Mouse (Mus musculus) granulocyte monocyte progenitor cell, adult 5-6 weeks (primary cell): ENCODE measurements around the gene Ecpas. TPM values are rescaled to one million over a fixed set of nuclear protein-coding genes. Genes with fewer than 3 reads are reported as not detected.

ENCODE experiments used
- ATAC-seq: replicated peaks from 2 replicates; pipeline ENCODE4 v1.8.0; 2016; ENCODE audit warnings: mild to moderate bottlenecking, moderate TSS enrichment, inconsistent platforms; ENCODE audit not compliant: poor library complexity, severe bottlenecking
- total RNA-seq, 2 experiments: library from RNA; stranded (forward) in 1 of 2; stranded (reverse) in 1 of 2; fragments of 200-712, 200-1000 nt in 1 of 2; fragments of >200 nt in 1 of 2; fragmentation: Nextera tagmentation in 1 of 2; gene quantifications; 2 replicates each; pipeline ENCODE4 v1.2.3; 2014 to 2017

The Ecpas gene
- total RNA-seq (2014; fragmentation: Nextera tagmentation), result 133 and 142 TPM in 2 replicates
- 88.5 and 92.9 TPM in 2 replicates for total RNA-seq (2017)

DNA sequence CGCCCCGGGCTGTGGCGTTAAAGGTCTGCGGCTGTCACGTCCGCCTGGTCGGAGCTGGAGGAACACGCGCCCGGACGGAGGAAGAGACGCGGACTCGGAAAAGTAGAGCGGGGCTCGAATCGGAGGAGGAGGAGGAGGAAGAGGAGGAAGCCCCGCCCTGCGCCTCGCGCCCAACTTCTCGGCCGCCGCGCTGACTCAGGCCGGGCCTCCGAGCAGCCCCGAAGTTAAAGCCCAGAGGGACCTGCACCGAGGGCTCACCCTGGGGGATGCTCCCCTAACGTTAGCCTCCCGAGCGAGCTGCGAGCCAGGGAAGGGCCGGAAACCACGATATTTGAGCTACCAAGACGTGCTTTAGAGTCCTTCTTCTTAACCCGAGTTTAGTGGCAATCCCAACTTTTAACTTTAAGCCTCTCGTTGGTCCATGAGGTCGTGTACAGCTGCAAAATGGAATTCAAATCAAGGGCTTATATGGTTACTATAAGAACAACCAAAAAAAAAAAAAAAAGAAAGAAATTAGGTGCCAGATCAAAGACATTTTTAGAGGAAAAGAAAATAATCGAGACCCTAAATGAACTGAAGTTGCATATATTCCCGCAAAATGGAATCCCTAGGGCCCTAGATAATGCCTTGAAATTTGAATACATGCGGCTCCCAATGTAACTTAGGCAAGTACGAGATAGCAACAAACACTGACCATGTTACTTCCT is at the start of gene Ecpas:
Gene Ecpas, minus strand, starts transcription at position 121 of the 707 bp plus-strand sequence.
- peak; percentile 63 for ATAC-seq

DNA sequence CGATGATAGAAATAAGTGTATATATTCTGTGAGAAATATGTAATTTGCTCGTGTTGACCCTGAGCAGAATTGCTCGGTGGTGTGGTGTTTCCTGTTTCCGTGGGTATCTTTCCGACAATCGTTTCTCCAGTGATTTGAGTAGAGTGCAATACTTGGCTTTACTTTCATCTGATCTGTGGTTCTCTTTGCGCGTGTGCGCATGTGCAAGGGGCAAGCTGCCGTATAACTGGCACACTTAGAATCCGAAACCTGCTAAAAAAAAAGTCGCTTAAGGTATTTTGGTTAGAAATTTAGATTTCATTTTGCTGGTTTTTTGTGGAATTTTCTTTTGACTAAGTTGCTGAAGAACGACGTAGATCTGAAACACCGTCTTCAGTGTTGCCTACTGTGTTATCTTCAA is 49.2 kb upstream of the Ecpas start:
- no peak for ATAC-seq

DNA sequence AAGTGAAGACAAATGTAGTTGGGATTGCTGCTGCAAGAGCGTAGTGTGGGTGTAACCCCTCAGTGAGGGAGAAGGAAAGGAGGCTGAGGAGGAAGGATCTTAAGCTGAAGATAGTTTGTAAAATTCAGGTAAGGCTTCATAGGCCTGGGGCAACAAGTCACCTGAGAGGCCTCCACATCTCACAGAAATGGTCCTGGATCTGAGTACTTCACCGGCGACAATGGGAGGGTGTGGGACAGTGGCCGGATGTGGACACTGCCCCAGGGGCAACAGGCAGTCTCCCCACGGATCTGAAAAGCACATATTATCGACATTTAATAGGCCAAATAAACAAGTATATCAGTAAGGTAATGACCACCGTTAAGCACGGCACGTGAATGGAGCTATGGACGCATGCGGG is 40.1 kb upstream of the Ecpas start:
- ATAC-seq, result no peak

DNA sequence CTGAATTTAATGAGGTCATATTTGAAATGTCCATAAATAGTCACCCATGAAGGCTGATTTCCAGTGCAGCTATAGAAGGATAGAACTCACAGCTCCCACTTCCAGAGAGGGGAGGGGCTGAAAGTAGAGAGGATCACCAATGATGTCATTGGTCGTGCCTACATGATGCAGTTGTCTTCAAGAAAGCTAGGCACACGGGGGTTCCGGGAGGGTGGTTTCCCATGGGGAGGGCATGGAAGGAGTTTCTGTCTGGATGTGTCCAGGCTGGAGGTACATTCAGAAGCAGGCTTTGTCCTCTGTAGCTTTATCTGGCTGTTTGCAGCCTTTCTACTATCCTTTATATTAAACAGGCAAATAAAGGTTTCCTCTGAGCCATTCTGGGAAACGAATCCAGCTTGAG is 35.8 kb upstream of the Ecpas start:
- no peak for ATAC-seq

DNA sequence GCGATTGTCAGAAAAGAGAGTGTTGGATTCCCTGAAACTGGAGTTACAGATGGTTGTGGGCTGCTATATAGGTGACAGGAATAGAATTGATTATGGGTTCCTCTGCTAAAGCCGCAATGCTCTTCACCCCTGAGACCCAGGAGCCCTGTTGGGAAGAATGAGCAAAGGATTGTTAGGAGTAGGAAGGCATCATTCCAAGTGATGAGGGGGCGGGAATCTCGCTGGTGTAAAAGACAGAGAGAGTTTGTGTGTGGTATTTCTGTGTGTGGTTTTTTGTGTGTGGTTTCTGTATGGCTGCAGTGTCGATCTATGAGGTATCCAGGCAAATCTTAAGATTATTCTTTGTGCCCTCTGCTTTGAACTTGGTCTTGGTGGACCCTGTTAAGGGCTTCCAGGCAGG is 32.1 kb upstream of the Ecpas start:
- no peak for ATAC-seq

DNA sequence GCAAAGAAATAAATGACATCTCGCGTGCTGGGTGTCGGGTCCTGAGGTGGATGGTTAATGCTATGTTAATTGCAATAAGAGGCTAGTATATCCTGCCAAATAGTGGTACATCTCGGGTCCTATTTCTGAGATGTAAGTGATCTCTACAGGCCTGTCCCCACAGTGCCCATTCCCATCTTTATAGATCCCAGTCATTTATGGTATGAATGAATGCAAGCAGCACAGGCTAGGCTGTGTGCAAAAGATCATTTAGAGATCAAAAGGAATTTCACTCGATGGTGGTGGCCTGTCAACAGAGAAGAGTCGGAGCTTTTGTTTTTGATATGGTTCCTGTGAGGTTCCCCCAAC is 31.6 kb upstream of the Ecpas start:
- no peak for ATAC-seq

DNA sequence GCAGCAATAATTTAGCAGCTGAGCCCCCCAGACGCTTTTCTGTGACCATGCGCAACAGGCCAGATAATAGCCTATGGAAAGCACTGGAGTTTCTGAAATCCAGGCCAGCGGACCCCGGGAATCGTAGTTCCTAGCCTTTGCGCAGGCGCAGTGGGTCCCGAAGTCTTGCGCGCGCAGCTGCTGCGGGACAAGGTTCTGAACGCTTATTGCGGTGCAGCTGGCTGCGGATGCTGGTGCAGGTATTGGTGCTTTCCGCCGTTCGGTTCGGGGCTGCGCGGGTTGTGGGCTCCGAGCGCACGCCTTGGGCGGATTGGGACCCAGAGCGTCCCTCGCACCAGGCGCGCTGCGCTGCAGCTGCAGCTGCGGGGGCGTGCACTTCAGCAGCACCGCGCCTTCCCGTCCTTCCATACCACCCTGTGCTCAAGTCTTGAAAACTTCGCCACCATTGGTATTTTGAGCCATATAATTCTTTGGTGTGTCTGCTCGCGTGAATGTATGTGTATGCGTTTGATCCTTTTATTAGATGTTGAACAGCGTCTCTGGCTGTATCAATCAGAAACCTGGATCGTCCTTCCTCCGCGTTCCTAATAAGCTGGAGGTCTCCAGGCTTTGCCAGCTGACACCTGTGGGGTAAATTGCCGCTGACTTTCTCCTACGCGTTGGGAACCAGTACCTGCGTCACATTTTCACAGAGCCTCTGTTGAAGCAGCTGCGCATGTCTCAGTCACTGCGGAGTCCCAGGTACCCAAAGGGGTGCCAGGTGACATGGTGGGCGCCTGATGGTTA is 31.1 kb upstream of the Ecpas start, which contains the start of gene Zkscan16:
Gene Zkscan16, plus strand, starts transcription at position 209 of the 786 bp plus-strand sequence.
- ATAC-seq, result peak; percentile 76

DNA sequence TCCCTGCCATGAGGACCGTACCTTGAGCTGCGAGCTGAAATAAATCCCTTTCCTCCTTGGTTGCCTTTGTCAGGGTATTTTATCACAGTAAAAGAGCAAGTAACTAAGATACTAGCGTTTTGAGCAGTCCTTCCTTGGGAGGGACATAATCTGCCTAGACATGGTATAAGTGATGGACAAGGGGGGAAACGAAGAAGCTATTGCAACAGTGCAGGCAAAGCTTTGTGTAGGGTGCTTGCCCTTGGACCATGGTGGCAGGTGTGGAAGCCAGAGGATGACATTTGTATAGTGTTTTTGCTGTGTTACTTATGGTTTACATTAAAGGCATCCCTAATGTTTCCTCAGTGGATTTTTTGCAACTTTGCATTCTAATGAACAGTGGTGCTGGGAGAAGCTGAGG is 30.4 kb upstream of the Ecpas start:
- no peak for ATAC-seq

DNA sequence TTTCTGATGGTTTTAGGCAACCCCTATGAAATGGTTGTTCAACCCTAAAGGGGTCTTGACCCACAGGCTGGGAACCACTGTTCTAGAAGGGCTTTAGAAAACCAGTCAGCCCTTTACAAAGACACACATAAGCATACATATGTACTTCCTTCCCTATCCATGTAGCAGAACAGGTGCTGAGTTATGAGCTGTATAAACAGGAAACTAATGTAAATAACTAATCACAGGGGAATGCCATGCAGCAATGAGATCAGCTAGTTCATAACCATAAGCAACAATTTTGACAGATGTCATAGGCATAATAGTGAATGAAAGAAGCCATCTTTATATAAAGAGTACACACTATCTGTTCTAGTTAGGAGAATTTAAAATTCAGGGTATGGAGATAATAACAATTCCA is 29.1 kb upstream of the Ecpas start:
- ATAC-seq, result no peak

DNA sequence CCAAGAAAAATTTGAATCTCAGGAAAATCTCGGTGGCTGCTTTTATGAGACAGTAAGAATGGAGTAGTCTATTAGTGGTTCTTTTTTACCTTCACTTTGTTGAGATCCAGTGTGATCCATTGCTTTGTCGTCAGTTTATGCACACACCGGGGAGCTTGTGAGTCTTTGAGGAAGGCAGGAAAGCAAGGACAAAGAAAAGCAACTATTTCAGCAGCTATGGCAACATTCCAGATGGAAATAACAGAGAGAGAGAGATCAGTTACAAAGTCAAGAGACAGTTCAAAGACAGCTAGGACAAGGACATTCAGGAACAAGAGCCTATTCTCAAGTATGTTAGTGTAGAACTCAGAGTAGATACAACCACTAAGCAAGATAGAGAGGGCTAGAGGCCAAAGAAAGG is 23.3 kb upstream of the Ecpas start:
- ATAC-seq, result no peak

DNA sequence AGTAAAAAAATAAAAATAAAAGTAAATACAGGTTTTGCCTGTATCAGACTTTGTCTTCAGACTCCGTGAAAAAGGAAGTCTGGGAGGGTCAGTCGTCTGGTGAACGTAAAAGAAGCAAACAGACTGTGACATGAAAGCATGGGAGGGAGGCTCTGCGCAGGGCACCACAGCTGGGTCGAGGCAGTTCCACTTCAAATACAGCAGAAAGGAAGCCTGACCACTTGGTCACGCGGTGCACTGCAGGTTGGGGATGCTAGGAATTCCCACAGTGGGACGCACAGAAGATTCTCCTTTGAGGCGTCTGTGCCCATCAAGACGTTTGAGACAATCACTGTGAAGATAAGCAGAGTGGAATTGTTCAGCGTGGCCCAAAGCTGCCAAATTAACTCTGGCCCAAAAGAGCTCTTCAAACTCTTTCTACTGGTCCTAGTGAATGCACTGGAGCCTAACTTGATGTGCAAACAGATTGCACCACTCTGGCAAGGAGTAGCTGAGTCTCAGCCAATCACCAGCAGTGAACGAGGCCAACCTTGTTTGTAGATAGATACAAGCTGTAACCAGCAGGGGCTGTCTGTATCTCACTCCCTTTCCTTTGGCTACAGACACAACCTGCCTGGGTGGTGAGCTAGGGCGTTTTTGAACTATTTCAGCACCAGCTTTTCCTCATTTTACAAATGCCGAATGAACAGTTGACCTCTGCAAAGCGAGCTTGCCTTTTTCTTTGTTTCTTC is 22.4 kb upstream of the Ecpas start:
- peak; percentile 96 for ATAC-seq

DNA sequence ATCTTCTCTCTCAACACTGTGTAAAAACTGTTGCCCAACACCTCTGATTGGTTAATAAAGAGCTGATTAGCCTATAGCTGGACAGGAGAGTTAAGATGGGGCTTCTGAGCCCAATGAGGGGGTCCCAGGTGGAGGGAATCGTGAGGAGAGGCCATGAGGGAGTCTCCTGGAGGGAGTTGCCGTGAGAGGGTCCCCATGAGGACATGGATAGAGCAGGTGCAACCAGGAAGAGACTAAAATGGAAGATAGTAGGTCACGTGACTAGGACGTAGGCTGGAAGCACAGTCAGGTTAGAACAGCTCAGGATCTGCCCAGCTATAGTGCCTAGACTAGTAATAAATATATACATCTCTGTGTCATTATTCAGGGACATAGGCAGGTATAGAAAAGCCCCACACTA is 21.8 kb upstream of the Ecpas start:
- no peak for ATAC-seq

DNA sequence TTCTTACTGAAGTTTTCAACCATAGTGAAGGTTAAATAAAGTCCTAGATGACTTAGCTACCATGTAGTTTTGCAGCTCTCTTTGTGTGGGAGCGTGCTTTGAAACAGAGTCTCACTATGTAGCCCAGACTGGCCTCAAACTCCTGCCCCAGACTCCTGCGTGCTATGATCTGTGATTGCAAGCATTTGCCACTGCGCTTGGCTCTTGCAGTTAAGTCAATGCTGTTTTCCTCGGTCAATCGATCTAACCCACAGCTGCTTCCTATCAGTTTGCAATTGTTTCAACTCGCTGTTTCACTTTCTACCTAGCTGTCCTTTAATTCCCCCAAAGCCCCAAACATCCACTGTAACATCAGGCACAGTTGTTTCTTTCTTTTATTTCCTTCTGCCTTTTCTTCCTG is 20.0 kb upstream of the Ecpas start:
- no peak for ATAC-seq

DNA sequence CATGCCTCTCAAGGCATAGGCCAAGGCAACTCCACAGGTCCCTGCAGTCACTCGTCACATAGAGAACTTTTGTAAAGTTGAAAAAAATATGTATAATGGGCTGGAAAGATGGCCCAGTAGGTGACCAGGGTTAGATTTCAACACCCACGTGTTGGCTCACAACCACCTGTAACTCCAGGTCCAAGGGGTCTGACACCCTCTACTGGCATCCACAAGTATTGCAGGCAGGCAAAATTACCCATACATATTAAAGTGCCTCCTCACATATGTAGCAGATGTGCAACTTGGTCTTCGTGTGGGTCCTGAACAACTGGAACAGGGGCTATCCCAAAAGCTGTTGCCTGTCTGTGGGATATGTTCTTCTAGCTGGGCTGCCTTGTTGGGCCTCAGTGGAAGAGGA is 15.1 kb upstream of the Ecpas start:
- 0 out of 2 replicates have a peak, but pooled peaks have one; percentile 25 for ATAC-seq

DNA sequence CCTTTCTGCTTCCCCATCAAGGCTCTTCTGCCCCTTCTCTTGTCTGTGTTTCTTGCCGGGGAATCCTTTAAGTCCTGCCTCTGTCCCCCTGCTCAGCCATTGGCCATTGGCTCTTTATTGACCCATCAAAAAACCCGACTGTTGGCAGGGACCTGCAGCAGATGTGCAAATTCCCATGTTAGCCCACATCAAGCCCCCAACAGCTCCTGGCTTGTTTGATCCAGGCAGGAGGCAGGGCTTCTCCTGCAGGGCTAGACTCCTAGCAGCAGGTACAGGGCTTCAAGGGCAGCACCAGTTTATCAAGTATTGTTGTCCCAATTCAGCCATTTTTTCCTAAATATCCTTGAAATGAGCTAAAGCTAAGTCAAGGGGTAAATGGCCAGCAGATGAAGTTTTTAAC is 13.6 kb upstream of the Ecpas start:
- no peak for ATAC-seq

DNA sequence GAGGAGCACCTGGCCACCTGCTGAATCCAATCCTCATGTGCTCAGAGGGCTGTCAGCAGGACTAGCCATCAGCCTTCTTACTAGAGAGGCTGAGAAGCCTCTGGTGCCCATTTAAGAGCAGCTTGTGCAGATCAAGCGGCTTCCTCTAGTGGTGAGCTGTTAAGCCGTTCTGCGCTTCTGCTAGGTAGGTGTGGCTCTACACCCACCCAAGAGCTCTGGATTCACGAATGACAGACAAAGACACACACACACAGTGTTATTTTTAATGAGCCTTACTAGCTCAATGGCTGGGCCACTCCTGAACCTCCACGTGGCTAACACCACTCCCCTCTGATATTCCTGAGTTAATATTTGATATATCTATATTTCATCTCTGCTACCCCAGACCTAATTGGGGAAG is 13.1 kb upstream of the Ecpas start:
- no peak for ATAC-seq

DNA sequence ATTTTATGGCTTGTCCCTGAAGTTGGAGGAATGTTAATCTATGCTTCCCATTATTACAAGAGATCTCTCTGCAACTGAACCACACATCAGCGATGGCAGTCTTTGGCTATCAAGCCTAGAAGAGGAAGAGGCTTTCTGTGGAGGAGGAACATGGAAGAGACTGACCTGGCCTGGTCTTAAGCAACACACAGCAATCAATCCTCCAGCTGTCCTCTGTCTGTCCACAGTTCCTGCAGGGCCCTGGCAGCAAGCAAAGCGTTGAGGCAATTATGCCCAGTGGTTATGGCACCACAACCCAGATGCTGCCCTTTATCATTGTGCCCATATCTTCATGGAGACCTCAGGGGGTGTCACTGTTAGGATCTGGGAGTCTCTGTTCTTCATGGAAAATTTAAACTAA is 11.4 kb upstream of the Ecpas start:
- ATAC-seq, result peak; percentile 70

DNA sequence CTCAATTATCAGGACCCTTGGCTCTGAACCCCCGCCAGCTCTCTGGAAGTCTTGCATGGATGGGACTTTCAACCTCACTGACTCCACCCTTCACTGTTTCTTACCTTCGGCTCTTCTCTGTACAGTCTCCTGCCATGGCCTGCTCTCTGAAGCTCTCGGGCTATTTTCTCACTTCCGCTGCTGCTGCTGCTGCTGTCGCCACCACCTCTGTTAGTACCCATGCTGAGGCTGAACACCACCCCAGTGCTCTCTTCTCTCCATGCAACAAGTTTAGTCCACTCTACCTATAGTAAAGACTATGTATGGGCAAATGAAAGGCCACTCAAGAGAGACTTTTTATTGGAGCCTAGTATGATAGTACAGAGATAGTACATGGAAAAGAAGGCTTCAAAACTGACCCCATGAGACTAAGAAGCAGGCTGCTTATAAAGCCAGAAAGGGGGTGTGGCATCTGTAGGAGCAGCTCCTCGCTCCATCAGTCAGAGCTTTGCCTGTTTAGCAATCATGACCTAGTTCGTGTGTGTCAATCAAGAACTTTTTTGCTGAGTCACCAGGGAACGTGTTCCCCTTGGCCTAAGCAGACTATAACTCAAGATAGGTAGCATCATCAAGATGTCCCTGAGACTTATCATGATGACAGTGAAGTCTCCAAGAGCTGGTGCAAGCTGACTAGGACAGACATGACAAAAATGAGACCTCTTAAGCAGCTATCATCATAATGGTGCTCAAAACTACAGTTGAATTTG is 2.7 kb upstream of the Ecpas start:
- peak; percentile 36 for ATAC-seq

DNA sequence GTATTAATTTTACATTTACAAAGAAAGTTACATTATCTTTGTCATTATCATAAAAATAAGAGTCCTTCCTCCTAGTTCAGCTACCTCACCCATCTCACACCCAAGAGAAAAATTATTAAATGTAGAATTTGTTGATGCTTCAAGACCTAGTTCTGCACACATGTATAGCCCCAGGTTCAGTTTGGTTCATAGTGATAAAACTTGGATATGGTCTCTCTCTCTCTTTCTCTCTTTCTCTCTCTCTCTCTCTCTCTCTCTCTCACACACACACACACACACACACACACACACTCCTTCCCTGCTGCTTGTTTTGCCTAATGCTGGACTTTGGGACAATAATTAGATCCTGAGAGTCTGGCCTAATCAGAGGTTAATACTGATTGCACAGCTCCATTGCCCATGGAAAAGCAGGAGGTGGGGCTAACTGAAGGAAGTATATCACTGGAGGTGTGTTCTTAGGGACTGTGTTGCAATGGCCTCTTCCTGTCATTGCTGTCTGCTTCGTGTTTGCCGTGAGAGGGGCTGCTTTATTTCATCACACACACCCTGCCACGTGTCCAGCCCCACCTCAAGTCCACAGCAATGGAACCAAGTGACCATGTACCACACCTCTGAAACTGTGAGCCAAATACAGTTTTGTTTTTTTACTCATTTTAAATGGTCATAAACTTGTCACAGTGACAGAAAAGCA is 932 bp upstream of the Ecpas start:
- peak; percentile 77 for ATAC-seq
